Mouse (Mus musculus) mesoderm, embryonic 11.5 days (tissue): ENCODE measurements at regions not wholly inside any gene's neighbourhood (a gene's known extent, or its start where the extent isn't known, plus 50 kb on each side); places are given as distances from the start of the nearest gene placed in this dataset.
"Not testable (repeated sequence)": the region's sequence is repeated elsewhere in the genome, so short reads cannot be mapped to it uniquely, and the experiment has no call there.

Experiments
- DNase-seq: peaks from one replicate; pipeline ENCODE4 v3.0.0-alpha.2; 2012; ENCODE audit warnings: low read depth, low spot score

DNA sequence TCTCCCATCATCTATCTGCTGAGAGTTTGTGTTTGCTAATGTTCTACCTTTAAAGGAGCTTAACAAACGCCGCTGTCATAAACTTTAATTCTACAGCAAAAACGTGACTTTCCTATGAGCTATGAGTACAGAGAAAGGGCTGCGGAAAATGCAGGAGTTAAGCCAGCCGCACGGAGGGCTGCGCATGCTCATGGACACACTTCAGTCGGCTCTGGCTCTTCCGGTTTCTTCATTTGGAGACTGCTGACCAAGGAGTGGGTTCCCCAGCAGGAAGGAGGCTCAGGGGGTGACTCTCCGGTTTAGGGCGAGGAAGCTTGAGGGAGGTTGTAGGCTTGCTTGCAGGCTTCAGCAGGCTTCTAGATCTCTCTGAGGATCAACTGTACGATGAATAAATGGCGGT is 59.3 kb downstream of the Sox2 start:
- DNase-seq = no peak

- DNase-seq = not testable (repeated sequence)
Measured at GRCm38 (mm10) chr3:34712137-34712536, 61.9 kb downstream of the Sox2 start.

DNA sequence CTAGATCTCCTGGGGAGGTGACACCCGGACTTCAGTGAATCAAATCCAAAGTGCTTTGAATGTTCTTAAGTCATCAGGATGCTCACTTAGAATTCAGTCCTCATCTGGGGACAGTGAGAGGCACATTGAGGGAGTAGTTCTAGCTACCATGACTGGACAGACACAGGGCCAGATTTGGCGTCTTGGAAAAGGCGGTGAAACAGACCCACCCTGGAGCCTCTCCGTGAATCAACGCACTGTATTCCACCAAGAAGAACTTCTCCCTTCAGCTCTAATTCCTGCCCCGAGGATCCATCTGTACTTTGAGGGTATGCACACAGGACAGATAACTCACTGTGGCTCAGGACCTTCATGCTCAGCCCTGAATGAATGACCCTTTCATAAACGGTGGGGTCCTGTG is 72.3 kb downstream of the Sox2 start:
- no peak for DNase-seq

- no peak for DNase-seq
Measured at GRCm38 (mm10) chr3:34726955-34727354, 76.8 kb downstream of the Sox2 start.

- no peak for DNase-seq
Measured at GRCm38 (mm10) chr3:34728282-34728681, 78.1 kb downstream of the Sox2 start.

- no peak for DNase-seq
Measured at GRCm38 (mm10) chr3:34734966-34735365, 84.8 kb downstream of the Sox2 start.

- no peak for DNase-seq
Measured at GRCm38 (mm10) chr3:34738001-34738400, 87.8 kb downstream of the Sox2 start.

DNA sequence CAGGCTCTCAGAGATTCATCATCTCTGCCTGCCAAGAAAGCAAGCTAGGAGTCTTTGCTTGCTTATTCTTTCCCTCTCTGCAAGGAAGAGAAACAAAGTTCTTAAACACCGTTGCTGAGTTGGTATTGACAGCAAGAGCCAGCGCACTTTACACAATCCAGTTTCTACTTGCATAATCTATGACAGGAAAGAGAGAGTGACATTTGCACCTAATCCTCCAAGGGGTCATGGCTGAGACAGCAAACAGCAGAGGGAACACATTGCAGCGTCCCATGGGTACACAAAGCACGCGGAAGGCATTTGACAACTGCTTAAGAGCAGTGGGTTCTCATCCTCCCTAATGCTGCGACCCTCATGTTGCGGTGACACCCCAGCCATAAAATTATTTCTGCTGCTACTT is 88.7 kb downstream of the Sox2 start:
- DNase-seq = no peak

DNA sequence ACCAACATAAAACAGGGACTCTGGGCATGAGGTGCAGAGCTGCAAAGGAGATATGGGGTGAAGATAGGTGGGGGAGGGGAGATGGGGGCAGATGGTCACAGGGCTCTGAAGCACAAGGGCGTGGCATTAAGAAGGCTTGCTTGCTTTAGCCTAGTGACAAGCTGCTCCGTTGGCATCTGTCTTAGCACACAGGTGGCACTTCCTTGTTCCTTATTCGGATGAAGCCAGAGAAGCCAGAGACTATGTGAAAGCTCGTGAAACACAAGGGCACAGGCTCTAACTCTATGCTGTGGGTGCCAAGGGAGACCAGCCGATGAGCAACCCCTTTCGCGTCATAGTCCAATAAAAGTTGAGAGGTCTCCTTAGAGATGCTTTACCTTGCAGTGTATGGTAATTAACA is 89.5 kb downstream of the Sox2 start:
- DNase-seq = no peak

DNA sequence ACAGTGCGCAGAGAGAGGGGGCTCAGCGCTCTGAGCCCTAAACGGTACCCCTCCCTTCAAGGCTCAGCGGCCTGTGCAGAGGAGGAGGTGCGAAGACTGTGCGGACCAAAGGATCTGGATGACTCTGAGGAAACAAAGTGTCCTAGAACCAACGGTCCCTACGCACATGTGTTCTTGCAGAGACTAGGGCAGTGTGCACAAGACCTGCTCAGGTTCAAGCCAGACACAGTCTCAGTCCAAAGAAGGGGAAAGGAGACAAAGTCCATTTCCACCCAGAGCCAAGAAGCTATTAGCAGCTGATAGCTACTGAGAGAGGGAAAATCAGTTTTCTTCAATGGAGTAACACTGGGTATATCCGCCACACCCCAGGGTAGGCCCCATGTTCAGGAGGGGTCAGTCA is 89.9 kb downstream of the Sox2 start:
- DNase-seq = no peak

GRCm38 (mm10) chr3:34745181-34745736 is 95.1 kb downstream of the Sox2 start:
- no peak for DNase-seq

- DNase-seq = no peak
Measured at GRCm38 (mm10) chr3:34747499-34748093, 97.4 kb downstream of the Sox2 start.

DNA sequence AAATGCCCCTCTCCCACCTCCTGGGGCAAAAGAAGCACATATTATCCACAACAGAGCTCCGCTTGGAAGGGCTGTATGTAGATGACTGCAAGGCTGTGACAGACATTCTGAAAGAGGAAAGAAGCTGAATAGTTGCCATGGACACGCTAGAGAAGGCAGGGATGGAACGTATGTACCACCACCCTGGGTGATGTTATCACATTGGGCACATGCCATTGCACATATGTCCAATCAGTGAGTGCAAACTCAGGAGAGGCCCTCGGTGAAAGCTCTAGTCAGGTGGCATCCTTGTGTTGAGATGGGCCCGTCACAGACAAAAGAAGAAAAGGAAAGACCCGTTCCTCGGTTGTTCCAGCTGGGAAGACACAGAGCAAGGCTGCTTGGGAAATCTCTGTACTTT is 99.8 kb downstream of the Sox2 start:
- DNase-seq = no peak

DNA sequence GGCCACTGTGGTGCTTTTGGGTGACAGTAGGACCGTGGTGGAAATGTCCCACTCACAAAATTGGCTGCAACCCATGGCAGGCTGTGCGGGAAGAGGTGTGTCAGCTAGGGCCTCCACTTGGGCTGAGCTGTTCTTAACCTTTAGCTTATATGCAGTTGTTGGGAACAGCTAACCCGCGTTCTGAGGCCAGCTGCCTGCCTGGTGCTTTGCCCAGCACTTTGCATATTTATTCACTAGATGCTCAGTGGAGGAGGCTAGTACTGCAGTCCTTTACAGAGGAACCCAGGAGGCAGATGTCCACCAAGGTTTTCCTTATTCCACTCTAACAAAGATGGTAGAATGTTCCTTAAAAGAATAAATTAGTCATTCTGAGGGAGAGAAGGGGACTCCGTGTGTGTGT is 101.3 kb downstream of the Sox2 start:
- DNase-seq = no peak

DNA sequence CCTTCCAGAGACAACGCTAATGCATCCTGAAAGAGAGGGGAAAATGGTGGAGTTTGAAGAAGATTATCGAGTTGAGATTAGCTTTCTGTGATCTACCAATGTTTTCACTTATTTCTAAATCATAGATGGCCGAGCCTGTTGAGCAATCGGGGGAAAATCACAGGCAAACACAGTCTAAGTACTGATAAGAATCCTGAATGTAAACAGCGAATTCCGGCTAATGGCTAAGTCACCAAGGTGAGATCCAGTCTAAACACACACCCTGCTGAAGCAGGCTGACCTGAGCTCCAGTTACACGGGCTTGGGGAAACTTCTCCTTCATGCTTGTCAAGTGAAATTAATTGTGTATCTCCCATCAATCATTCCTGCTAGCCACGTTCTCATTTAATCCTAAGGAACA is 103.4 kb downstream of the Sox2 start:
- peak; percentile 19 for DNase-seq

DNA sequence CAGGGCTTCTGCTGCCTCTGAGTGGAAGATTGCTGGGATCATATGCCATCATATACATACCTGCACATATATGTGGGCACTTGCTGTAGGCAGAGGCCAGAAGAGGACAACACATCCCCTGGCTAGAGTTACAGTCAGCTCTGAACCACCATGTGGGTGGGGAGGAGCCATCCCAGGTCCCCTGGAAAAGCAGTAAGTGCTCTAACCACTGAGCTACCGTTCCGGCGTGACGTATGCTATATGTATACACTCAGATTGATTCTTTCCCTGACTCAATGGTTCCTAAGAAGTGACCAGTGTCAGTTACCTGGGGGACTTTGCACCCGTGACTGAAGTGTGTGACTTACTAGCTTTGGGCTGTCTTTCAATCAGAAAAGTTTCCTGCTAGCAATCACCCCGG is 104.6 kb downstream of the Sox2 start:
- DNase-seq = no peak

DNA sequence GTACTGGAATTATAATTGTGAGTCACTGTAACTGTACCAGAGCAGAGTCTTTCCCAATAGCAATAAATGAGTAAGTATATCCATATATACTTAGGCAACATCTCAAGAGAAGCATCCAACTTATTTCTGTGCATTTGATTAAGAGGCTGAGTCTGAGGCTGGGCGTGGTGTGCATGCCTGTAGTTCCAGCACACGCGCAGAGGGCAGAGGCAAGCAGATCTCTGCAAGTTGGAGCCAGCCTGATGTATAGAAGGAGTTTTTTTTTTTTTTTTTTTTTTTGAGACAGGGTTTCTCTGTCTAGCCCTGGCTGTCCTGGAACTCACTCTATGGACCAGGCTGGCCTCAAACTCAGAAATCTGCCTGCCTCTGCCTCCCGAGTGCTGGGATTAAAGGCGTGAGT is 105.1 kb downstream of the Sox2 start:
- not testable (repeated sequence) for DNase-seq

- no peak for DNase-seq
Measured at GRCm38 (mm10) chr3:34756632-34757031, 106.4 kb downstream of the Sox2 start.

DNA sequence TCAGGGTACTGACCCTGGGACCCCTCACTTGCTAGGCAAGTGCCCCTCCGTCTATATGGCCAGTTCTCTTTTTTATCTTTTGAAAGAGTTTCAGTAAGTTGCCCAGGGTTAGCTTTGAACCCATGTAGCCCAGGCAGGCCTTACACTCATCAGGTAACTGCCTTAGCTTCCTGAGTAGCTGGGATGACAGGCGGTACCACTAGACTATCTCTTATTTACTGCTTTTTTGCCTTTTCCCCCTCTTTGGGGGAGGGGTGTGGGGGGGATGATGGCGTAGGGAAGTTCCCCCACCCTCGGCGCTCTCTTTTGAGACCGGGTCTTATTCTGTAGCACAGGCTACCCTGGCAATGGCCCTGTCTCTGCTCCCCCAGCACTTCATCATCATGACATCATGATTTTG is 106.9 kb downstream of the Sox2 start:
- no peak for DNase-seq

DNA sequence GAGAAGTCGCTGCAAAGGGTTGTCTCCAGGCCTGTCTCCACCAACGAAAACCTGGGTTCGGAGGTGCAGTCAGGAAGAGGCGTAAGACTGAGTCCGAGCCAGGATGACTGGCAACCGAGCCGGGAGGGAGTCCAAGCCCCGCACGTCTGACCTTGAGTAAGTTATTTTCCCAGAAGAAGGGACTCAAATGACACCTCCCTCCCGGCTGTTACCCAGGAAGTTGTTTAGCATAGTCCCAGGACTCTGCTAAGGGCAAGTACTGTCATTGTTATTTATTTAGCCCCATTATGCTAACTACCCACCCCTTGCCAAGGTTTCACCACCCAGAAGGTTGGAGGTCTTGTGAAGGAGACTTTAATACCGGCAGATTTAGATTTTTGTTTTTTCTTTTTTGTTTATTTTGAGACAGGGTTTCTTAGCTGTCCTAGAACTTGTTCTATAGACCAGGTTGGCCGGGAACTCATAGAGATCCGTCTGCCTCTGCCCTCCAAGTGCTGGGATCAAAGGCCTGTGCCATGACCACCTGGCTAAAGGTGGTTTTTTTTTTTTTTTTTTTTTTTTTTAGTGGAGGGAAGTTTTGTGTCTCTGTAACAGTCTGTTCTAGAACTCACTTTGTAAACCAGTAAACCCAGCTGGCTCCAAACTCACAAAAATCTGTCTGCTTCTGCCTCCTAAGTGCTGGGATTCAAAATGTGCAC is 107.8 kb downstream of the Sox2 start:
- DNase-seq = no peak

DNA sequence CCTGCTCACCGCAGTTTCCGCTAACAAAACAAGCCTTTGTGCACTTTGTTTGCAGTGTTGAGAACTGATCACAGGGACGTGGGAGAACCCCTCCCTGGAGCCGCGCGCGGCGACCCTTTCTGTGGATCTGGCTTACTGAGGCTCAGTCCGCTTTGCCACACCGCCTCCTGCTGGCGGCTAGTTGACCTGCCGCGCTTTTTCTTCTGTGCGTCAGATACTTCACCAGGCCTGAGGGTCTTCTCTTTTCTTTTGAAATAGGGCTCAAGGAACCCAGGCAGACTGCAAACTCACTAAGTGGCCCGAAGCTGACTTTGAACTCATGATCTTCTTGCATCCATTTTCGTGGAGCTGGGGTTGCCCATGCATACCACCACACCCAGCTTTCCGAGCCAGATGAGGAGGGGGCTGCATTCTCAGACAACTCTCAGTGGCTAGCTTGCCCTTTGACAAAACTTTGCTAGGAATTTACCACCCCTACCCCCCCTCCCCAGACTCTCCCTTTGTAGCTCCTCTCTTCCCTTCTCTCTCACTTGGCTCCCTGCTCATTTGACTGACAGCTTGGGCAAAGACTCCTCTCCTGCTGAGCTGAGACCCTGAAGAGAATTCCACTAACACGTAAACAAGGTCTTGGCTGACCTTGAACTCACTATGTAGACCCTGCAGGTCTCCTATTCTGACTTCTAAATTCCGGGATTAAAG is 109.9 kb downstream of the Sox2 start:
- no peak for DNase-seq

GRCm38 (mm10) chr3:34761162-34761769 is 111.1 kb downstream of the Sox2 start:
- DNase-seq = no peak
